9 mouse cellular contexts compared by ENCODE assay signal in the genomic region with DNA sequence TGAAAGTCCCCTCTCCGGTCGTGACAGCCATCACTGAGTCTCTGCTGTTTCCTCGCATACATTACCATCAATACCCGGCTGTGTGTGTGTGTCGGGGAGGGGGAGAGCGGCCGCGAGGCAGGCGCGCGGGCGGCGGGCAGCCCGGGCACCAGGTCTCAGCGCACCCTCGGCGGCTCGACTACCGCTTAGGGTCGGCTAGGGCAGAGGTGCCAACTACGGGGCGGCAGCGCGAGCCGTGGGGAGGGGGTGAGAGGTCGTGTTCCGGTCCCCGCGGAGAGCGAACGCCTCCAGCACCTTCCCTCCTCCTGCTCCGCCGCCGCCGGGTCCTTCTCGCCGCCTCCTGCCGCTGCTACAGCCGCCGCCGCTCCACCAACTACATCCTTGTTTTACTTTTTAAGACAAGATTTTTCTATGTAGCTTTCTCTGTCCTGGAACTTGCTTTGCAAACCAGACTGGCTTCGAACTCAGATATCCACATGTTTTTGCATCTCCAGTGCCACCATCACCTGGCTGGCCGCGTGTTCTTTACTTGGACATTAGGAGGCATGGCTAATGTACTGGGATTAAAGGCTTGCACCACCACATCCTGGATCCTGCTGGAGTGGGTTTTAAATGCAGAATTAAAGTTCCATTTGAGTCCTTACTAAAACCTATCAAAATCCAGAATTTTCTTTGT. TPM values are rescaled to one million over a fixed set of nuclear protein-coding genes. Genes with fewer than 3 reads are reported as not detected.
DNase-seq lines count a peak whose midpoint lies in the region; ATAC-seq and TF ChIP-seq lines count a peak whose summit lies in the region.
"Had no signal": no experiment of that assay in that cellular context is flagged by ENCODE, and none has a peak within 500 bp of the region (broad histone marks: within the 10 kb centered on the region; RNA-seq: fewer than 3 reads in every experiment).

No protein-coding gene starts in this region.

- H3K27ac ChIP-seq in heart, embryonic 11.5 days (ENCODE audit: low read depth, low read length): no peak overlapping the region
- no peak overlapping the region for H3K27ac ChIP-seq in ES-Bruce4 (ENCODE audit: insufficient read depth, low read length)
- H3K27ac ChIP-seq in forebrain, postnatal 0 days (ENCODE audit: low read depth, low read length): no peak overlapping the region
- H3K27ac ChIP-seq in liver, embryonic 16.5 days (ENCODE audit: low read length): peak overlapping the region; percentile 19; the same call in 1 of the 2 replicates

- peak overlapping the region; percentile 67 for H3K4me2 ChIP-seq in heart, embryonic 11.5 days
- peak overlapping the region; percentile 69 for H3K4me2 ChIP-seq in forebrain, postnatal 0 days (ENCODE audit: low read depth)
- H3K4me2 ChIP-seq in liver, embryonic 16.5 days (ENCODE audit: low read depth, low read length): peak overlapping the region; percentile 55

- H3K9ac ChIP-seq in heart, embryonic 11.5 days (ENCODE audit: low read depth, low read length): peak overlapping the region; percentile 22; the same call in 1 of the 2 replicates
- H3K9ac ChIP-seq in ES-Bruce4 (ENCODE audit: low read depth, poor library complexity, severe bottlenecking): no peak overlapping the region
- H3K9ac ChIP-seq in forebrain, postnatal 0 days: peak overlapping the region; percentile 28; the same call in 1 of the 2 replicates
- H3K9ac ChIP-seq in liver, embryonic 16.5 days (ENCODE audit: low read depth, low read length): peak overlapping the region; percentile 16; the same call in 1 of the 2 replicates

- TF ChIP-seq CTCF in ES-Bruce4 (IDR thresholded peaks at IDR 0.05; ENCODE audit: low read depth, low read length): no peak
- TF ChIP-seq CTCF in forebrain, postnatal 0 days (IDR thresholded peaks at IDR 0.05; ENCODE audit: low read depth): no peak

- H3K9me3 ChIP-seq in heart, embryonic 11.5 days (replicated peaks; ENCODE audit: control insufficient read depth, low read length): no peaks in the 10 kb centered on the region
- no peaks in the 10 kb centered on the region for H3K9me3 ChIP-seq in ES-Bruce4 (replicated peaks; ENCODE audit: control insufficient read depth, insufficient read depth, low read length, poor library complexity, severe bottlenecking)
- no peaks in the 10 kb centered on the region for H3K9me3 ChIP-seq in forebrain, postnatal 0 days (ENCODE audit: low read length)
- H3K9me3 ChIP-seq in liver, embryonic 16.5 days (replicated peaks; ENCODE audit: control insufficient read depth, low read length): no peaks in the 10 kb centered on the region

- no peaks in the 10 kb centered on the region for H3K36me3 ChIP-seq in heart, embryonic 11.5 days (ENCODE audit: control insufficient read depth, insufficient read depth, low read length)
- no peaks in the 10 kb centered on the region for H3K36me3 ChIP-seq in ES-Bruce4 (ENCODE audit: control insufficient read depth, insufficient read depth, low read length, poor library complexity, severe bottlenecking)
- no peaks in the 10 kb centered on the region for H3K36me3 ChIP-seq in forebrain, postnatal 0 days (ENCODE audit: insufficient read depth)
- no peaks in the 10 kb centered on the region for H3K36me3 ChIP-seq in liver, embryonic 16.5 days (ENCODE audit: control insufficient read depth, insufficient read depth)

- intact Hi-C loops in heart, postnatal 10 days (cut with DNase I): loop anchor here (5.0 kb wide), 1 partner anchor 142 kb away; no protein-coding TSS in a partner anchor

- under 1% methylated on average over 41 of the region's 44 CpGs for WGBS in heart, embryonic 11.5 days (ENCODE audit: insufficient replicate concordance)
- WGBS in forebrain, postnatal 0 days: under 1% methylated on average over 43 of the region's 44 CpGs
- under 1% methylated on average over 42 of the region's 44 CpGs for WGBS in liver, embryonic 16.5 days (ENCODE audit: insufficient replicate concordance)

- ATAC-seq in heart, embryonic 11.5 days (replicated peaks; ENCODE audit: insufficient number of reproducible peaks, low FRiP score, low TSS enrichment): no peak
- peak; percentile 59 for ATAC-seq in forebrain, postnatal 0 days
- ATAC-seq in liver, embryonic 16.5 days (ENCODE audit: low read depth): 0 out of 2 replicates have a peak, but pooled peaks have one; percentile 24

- H3K4me1 ChIP-seq in heart, embryonic 11.5 days (ENCODE audit: control insufficient read depth, insufficient read depth, low read length): 0 out of 2 replicates have a peak, but pooled peaks cover 5% of the 10 kb centered on the region
- H3K4me1 ChIP-seq in ES-Bruce4 (ENCODE audit: control insufficient read depth, insufficient read depth, low read length): peaks cover 2% of the 10 kb centered on the region
- no peaks in the 10 kb centered on the region for H3K4me1 ChIP-seq in forebrain, postnatal 0 days (ENCODE audit: insufficient read depth)
- no peaks in the 10 kb centered on the region for H3K4me1 ChIP-seq in liver, embryonic 16.5 days (ENCODE audit: control insufficient read depth, low read depth, low read length)

- TF ChIP-seq POLR2A in ES-Bruce4 (IDR thresholded peaks at IDR 0.05; ENCODE audit: insufficient read depth, low read length): no peak

- H3K27me3 ChIP-seq in heart, embryonic 11.5 days (ENCODE audit: control insufficient read depth, insufficient read depth, low read length): peaks cover 18% of the 10 kb centered on the region
- H3K27me3 ChIP-seq in ES-Bruce4 (ENCODE audit: control insufficient read depth, insufficient read depth, low read length, poor library complexity, severe bottlenecking): peaks cover 5% of the 10 kb centered on the region
- no peaks in the 10 kb centered on the region for H3K27me3 ChIP-seq in forebrain, postnatal 0 days (ENCODE audit: insufficient read depth, low read length)
- peaks cover 28% of the 10 kb centered on the region for H3K27me3 ChIP-seq in liver, embryonic 16.5 days (ENCODE audit: control insufficient read depth, insufficient read depth, low read depth, low read length)

- peak overlapping the region; percentile 45 for H3K4me3 ChIP-seq in heart, embryonic 11.5 days (ENCODE audit: low read depth, low read length)
- H3K4me3 ChIP-seq in ES-Bruce4 (ENCODE audit: low read depth, low read length): peak overlapping the region; percentile 39
- peak overlapping the region; percentile 36 for H3K4me3 ChIP-seq in forebrain, postnatal 0 days (ENCODE audit: low read depth, low read length)
- H3K4me3 ChIP-seq in liver, embryonic 16.5 days (ENCODE audit: low read depth, low read length): peak overlapping the region; percentile 32

- TF ChIP-seq EP300 in ES-Bruce4 (IDR thresholded peaks at IDR 0.05; ENCODE audit: insufficient read depth, low read depth, low read length): no peak

- no peak for DNase-seq in heart, postnatal 10 days
- DNase-seq in forebrain, postnatal 0 days: no peak
- peak; percentile 20 for DNase-seq in thymus, postnatal 0 days (ENCODE audit: low spot score)
- DNase-seq in layer of hippocampus, adult 8-10 months (ENCODE audit: low spot score in 2 of 2): no peak
- no peak for DNase-seq in adrenal gland, postnatal 4 days (ENCODE audit: low spot score in 2 of 2)

RNA-seq across cellular contexts. Expression of a gene that starts 10.6 kb away (rescaled TPM):
- 4.2 and 7.1 TPM in 2 replicates for polyA plus RNA-seq in heart, embryonic 11.5 days (2014; fragmentation: Nextera tagmentation; extraction: Ambion mirVana)
- total RNA-seq in heart, postnatal 10 days (2021): not detected
- 9.1 and 9.3 TPM in 2 replicates for polyA plus RNA-seq in ES-Bruce4 (2011; ENCODE audit: insufficient read depth, insufficient read length, low read depth, missing spikeins)
- total RNA-seq in forebrain, postnatal 0 days (2014; rRNA removed): 0.24 and 0.31 TPM in 2 replicates
- polyA plus RNA-seq in forebrain, postnatal 0 days (2015; fragmentation: Nextera tagmentation; extraction: Ambion mirVana): 0.18 and 0.23 TPM in 2 replicates
- 23.8 and 24.9 TPM in 2 replicates for polyA plus RNA-seq in liver, embryonic 16.5 days (2015; fragmentation: Nextera tagmentation; extraction: Ambion mirVana)
- polyA plus RNA-seq in thymus, postnatal 0 days (2015; fragmentation: Nextera tagmentation; extraction: Ambion mirVana): 0.25 and 0.51 TPM in 2 replicates
- total RNA-seq in layer of hippocampus, adult 8-10 months (2022): not detected
- total RNA-seq in adrenal gland, postnatal 4 days (2021): 1 to 10 TPM in 1 of 2 experiments, under 1 TPM in 1; 0.34 to 4.1 TPM
- total RNA-seq: MEL had no signal

RNA-seq across cellular contexts. Expression of a gene that starts 18.2 kb away (rescaled TPM):
- 2.0 and 2.2 TPM in 2 replicates for polyA plus RNA-seq in heart, embryonic 11.5 days (2014; fragmentation: Nextera tagmentation; extraction: Ambion mirVana)
- total RNA-seq in heart, postnatal 10 days (2021): 1 to 10 TPM; 5.1 to 6.0 TPM
- 16.0 and 17.5 TPM in 2 replicates for polyA plus RNA-seq in ES-Bruce4 (2011; ENCODE audit: insufficient read depth, insufficient read length, low read depth, missing spikeins)
- total RNA-seq in forebrain, postnatal 0 days (2014; rRNA removed): 187 and 234 TPM in 2 replicates
- polyA plus RNA-seq in forebrain, postnatal 0 days (2015; fragmentation: Nextera tagmentation; extraction: Ambion mirVana): 71.9 and 98.0 TPM in 2 replicates
- polyA plus RNA-seq in liver, embryonic 16.5 days (2015; fragmentation: Nextera tagmentation; extraction: Ambion mirVana): 0.07 TPM in 1 of 2 replicates, not detected in the other
- 0.35 and 0.84 TPM in 2 replicates for polyA plus RNA-seq in thymus, postnatal 0 days (2015; fragmentation: Nextera tagmentation; extraction: Ambion mirVana)
- total RNA-seq in layer of hippocampus, adult 8-10 months (2022): 100 to 1,000 TPM; 101 to 108 (median 106) TPM
- total RNA-seq in adrenal gland, postnatal 4 days (2021): 10 to 100 TPM; 15.7 to 19.9 TPM
- total RNA-seq: MEL had no signal
